Mouse (Mus musculus) small intestine, adult 2 months (tissue): Measurements from ENCODE around the gene Usf3. TPM values are rescaled to one million over a fixed set of nuclear protein-coding genes. Genes with fewer than 3 reads are reported as not detected.

Experiments
- H3K27ac ChIP-seq: fragments of 200-500 bp; 2 replicates; pipeline ENCODE4 v1.5.1; 2012; ENCODE audit warnings: low read depth, low read length, control low read depth, inconsistent platforms; ENCODE audit not compliant: insufficient read depth
- H3K27me3 ChIP-seq: fragments of 200-500 bp; 2 replicates; pipeline ENCODE4 v1.6.1; 2012; ENCODE audit warnings: mild to moderate bottlenecking, moderate library complexity, low read length, inconsistent platforms; ENCODE audit not compliant: control insufficient read depth, insufficient read depth
- H3K36me3 ChIP-seq: fragments of 200-500 bp; 2 replicates; pipeline ENCODE4 v1.6.1; 2012; ENCODE audit warnings: mild to moderate bottlenecking, low read length, control low read depth, inconsistent platforms; ENCODE audit not compliant: control insufficient read depth, insufficient read depth
- H3K4me1 ChIP-seq: fragments of 200-500 bp; 2 replicates; pipeline ENCODE4 v1.6.1; 2012; ENCODE audit warnings: low read length, inconsistent platforms, mixed read lengths; ENCODE audit not compliant: control insufficient read depth, insufficient read depth, insufficient read length
- H3K4me3 ChIP-seq: fragments of 200-500 bp; 2 replicates; pipeline ENCODE4 v1.5.1; 2012; ENCODE audit warnings: low read depth, mild to moderate bottlenecking, control low read depth, inconsistent platforms, low read length, moderate library complexity
- CTCF ChIP-seq: fragments of 200-500 bp; IDR thresholded peaks from 2 replicates; pipeline ENCODE4 v1.5.1; 2012; ENCODE audit warnings: low read depth, mild to moderate bottlenecking, control low read depth, inconsistent platforms, low read length, moderate library complexity, mixed read lengths; ENCODE audit not compliant: insufficient replicate concordance, insufficient read length; ENCODE audit errors: extremely low read depth
- POLR2A ChIP-seq: fragments of 200-500 bp; IDR thresholded peaks from 2 replicates; pipeline ENCODE4 v1.6.1; 2012; ENCODE audit warnings: low read depth, mild to moderate bottlenecking, control low read depth, inconsistent platforms, low read length, moderate library complexity
- WGBS: fragments of 180-500 bp; shearing (Covaris S2); methylation state at CpG from one replicate; pipeline ENCODE4 v1.1.7; 2018; 5-methylcytosine and 5-hydroxymethylcytosine counted together
- polyA plus RNA-seq: library from polyadenylated mRNA; depleted of rRNA; stranded (reverse); fragments of >200 nt; gene quantifications from 2 replicates; pipeline ENCODE4 v1.2.3, GENCODE M21; 2012

The Usf3 gene
- polyA plus RNA-seq, 1 experiment = 6.7 TPM

GRCm38 (mm10) chr16:44210156-44211053, 37.4 kb downstream of the Usf3 start:
- H3K36me3 ChIP-seq = peaks cover 57% of the 10 kb centered on the region
- 84% methylated on average over 10 of the region's 10 CpGs for WGBS

GRCm38 (mm10) chr16:44211054-44211414, 38.0 kb downstream of the Usf3 start:
- 90% methylated on average over 1 of the region's 1 CpGs for WGBS
- no peak for TF ChIP-seq POLR2A
- TF ChIP-seq CTCF = no peak
- Histone ChIP-seq H3K36me3 (peaks cover 58% of the 10 kb centered on the region), H3K27me3 (no peaks in the 10 kb centered on the region), H3K4me1 (no peaks in the 10 kb centered on the region), H3K27ac (no peak overlapping the region), H3K4me3 (no peak overlapping the region)

More at GRCm38 (mm10) chr16:44210156-44211053, 37.4 kb downstream of the Usf3 start:
- no peak overlapping the region for H3K4me3 ChIP-seq
- no peak overlapping the region for H3K27ac ChIP-seq
- no peaks in the 10 kb centered on the region for H3K4me1 ChIP-seq
- no peak for TF ChIP-seq CTCF
- TF ChIP-seq POLR2A = no peak
- no peaks in the 10 kb centered on the region for H3K27me3 ChIP-seq

- Histone ChIP-seq H3K4me1 (no peaks in the 10 kb centered on the region), H3K4me3 (no peak overlapping the region), H3K27ac (no peak overlapping the region), H3K27me3 (no peaks in the 10 kb centered on the region), H3K36me3 (peaks cover 57% of the 10 kb centered on the region)
- 91% methylated on average over 7 of the region's 7 CpGs for WGBS
- TF ChIP-seq CTCF = no peak
- no peak for TF ChIP-seq POLR2A
These were observed 39.7 kb downstream of the Usf3 start for GRCm38 (mm10) chr16:44212703-44213102.

GRCm38 (mm10) chr16:44215513-44215912, 42.5 kb downstream of the Usf3 start:
- 96% methylated on average over 9 of the region's 9 CpGs for WGBS
- no peaks in the 10 kb centered on the region for H3K4me1 ChIP-seq
- H3K27me3 ChIP-seq = no peaks in the 10 kb centered on the region
- peaks cover 67% of the 10 kb centered on the region for H3K36me3 ChIP-seq
- no peak for TF ChIP-seq CTCF
- no peak for TF ChIP-seq POLR2A
- no peak overlapping the region for H3K27ac ChIP-seq
- H3K4me3 ChIP-seq = no peak overlapping the region

GRCm38 (mm10) chr16:44216417-44216816, 43.4 kb downstream of the Usf3 start:
- 95% methylated on average over 7 of the region's 7 CpGs for WGBS
- TF ChIP-seq CTCF = no peak
- no peak for TF ChIP-seq POLR2A
- H3K4me3 ChIP-seq = no peak overlapping the region
- no peaks in the 10 kb centered on the region for H3K27me3 ChIP-seq
- H3K36me3 ChIP-seq = peaks cover 65% of the 10 kb centered on the region
- no peaks in the 10 kb centered on the region for H3K4me1 ChIP-seq
- no peak overlapping the region for H3K27ac ChIP-seq

GRCm38 (mm10) chr16:44221463-44221862, 48.4 kb downstream of the Usf3 start:
- H3K27ac ChIP-seq = no peak overlapping the region
- peaks cover 37% of the 10 kb centered on the region for H3K36me3 ChIP-seq
- H3K27me3 ChIP-seq = no peaks in the 10 kb centered on the region
- no peak overlapping the region for H3K4me3 ChIP-seq
- H3K4me1 ChIP-seq = no peaks in the 10 kb centered on the region
- no peak for TF ChIP-seq POLR2A
- no peak for TF ChIP-seq CTCF
- WGBS = 76% methylated on average over 6 of the region's 6 CpGs

- TF ChIP-seq CTCF (no peak), POLR2A (no peak)
- no peak overlapping the region for H3K4me3 ChIP-seq
- WGBS = 79% methylated on average over 13 of the region's 13 CpGs
These were observed 53.8 kb downstream of the Usf3 start for GRCm38 (mm10) chr16:44226706-44227291.

More at GRCm38 (mm10) chr16:44226706-44227291, 53.8 kb downstream of the Usf3 start:
- no peaks in the 10 kb centered on the region for H3K27me3 ChIP-seq
- H3K4me1 ChIP-seq = no peaks in the 10 kb centered on the region
- H3K36me3 ChIP-seq = no peaks in the 10 kb centered on the region
- H3K27ac ChIP-seq = no peak overlapping the region
